Mouse (Mus musculus): ENCODE data around the gene Sh2d1b2.
"Not testable (repeated sequence)": the region's sequence is repeated elsewhere in the genome, so short reads cannot be mapped to it uniquely, and the experiment has no call there.

Gene Sh2d1b2

DNA sequence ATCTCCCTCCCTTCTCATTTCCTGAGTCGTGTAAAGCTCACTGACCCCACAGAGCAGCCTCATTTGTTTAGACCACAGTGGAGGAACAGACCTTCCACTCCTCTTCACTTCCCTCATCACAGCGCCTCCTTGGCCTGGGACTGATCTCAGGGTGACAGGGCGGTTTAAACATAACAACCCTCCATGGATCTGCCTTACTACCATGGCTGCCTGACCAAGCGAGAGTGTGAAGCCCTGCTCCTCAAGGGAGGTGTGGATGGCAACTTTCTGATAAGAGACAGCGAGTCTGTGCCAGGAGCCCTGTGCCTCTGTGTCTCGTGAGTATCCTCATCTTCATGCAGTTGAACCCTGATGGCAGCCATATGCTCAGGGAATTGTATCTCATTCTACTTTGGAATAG, at the start of gene Sh2d1b2:
Gene Sh2d1b2 (plus strand): TSS at position 62 of the 400 bp plus-strand sequence.
- not testable (repeated sequence) for DNase-seq

DNA sequence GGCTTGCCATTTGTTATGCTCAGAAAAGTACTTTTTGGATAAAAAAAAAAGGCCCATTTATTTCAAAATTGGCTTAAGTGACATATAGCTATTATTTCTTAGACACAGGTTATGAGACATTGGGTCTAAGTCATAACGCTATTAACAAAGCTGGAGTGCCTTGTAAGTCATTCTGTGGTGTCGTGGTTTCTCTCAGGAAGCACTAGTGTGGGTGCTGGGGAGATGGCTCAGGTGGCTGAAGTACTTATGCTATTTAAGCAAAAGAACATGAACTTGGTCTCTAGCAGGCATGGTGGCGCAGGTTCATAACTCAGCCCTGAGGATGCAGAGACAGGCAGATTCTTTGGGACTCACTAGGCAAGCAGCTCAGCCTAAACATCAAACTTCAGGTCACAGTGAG, 47.4 kb upstream of the Sh2d1b2 start:
- DNase-seq, result no peak

DNA sequence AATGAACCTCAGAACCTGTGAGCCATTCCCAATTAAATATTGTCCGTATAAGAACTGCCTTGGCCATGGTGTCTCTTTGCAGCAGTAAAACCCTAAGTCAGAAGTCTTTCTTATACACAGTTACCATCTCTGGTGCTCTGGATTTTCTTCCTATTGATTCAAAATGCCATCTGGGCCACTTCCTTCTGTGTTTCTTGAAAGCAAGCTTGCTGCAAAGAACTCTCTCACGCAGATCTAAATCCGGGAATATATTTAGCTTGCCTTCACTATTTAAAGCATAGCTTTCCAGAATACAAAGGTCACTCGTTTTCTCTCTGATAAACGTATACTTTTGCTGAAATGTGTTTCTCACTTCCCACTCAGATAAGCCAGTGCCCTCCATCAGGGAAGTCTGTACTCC, 46.0 kb upstream of the Sh2d1b2 start:
- no peak for DNase-seq

DNA sequence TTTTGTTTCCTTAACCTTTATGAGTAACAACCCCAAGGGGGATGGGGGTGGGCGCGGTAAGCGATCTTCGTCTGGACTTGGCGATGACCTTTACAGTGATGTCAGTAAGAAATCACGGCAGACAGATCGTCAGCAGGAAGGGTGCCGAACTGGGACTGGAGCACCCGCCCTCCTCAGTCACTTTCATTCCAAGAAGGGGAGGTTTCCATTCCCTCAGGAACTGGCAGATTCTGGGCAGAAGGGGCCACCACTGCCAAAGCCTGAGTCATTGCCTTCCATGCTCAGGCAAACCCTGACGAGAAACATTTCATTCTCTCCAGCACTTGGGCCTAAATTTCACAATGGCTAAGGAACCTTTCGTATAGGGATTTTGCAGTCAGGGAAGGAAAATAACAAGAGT, 43.9 kb upstream of the Sh2d1b2 start:
- no peak for DNase-seq

DNA sequence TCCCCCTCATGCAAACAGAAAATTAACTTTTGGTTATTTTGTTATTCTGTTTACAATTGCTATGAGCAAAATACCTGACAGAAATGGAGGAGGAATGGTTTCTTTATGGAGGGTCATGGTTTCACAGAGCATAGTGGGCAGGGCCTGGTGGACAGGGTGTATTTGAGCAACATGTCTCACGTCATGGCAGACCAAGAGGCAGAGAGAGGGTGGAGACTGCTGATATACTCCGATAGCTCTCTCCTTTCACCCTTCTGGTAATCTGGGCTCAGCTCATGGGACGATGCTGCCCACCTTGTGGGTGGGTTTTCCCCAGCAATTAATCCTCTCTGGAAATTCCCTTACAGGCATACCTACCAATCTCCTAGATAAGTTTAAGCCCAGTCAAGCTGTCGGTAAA, 42.3 kb upstream of the Sh2d1b2 start:
- DNase-seq, result no peak

DNA sequence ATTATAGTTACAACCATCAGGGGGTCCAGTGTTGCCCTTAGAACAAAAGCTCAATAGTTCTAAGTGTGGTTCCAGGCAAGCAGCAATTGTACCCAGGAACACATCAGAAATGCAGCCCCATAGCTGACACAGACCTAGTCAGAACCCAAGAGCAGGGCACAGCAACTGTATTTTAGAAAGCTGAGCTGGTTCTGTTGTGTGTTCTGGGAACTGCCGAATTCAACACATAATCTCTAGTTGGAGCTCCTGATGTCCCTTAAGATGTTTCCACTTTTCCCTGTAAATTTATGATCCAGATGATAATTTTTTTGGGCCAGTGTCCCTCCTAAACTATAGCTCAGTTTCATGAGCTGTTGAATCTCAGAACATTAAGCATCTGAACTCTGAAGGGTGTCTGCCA, 40.6 kb upstream of the Sh2d1b2 start:
- no peak for DNase-seq

DNA sequence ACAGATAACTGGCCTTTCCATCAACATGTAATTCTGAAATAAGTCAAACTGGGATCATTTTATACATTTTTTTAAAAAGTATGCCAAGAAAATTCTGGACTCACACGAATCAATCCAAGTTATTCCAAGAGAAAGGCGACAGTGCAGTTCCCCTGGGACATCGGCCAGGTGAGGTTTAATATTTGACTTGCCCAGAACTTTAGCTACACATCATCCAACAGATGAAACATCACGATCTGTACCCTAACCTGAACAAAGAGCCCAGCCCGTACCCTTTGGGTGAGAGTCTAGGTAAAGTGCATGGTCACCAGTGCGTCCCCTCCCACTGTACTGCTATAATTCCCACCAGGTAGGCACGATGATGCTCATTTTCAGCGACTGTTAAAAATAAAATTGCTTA, 36.3 kb upstream of the Sh2d1b2 start:
- no peak for DNase-seq

DNA sequence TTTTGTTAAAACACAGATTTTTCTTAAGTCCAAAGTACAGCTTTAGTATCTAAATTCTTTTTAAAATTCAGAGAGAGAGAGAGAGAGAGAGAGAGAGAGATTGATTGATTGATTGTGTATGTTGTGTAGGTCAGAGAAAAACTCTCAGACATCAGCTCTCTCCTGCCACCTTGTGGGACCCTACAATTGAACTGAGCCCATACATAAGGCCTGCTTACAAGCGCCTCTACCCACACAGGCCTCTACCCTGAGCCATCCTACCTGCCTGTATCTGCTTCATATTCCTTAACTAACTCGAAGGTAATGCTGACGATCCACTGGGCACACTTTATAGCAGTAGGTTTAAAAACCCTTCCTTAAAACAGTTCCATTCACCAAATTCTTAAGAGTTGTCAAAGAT, 32.2 kb upstream of the Sh2d1b2 start:
- peak; percentile 12 for DNase-seq

DNA sequence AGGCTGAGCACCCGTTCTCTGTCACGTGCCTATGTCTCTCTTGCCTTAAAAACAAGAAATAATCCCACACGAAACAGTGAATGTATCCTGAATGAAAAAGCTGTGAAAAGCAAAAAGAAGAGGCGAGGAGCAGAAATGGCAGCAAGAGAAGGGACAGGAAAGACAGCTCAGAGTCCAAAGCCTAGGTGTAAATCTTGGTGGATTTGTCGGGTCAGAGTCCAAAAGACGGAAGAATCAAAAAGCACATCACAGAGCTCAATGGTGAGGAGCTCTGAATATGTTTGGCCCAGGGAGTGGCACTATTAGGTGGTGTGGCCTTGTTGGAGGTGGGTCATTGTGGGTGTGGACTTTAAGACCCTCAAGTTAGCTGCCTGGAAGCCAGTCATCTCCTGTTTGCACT, 26.2 kb upstream of the Sh2d1b2 start:
- no peak for DNase-seq

DNA sequence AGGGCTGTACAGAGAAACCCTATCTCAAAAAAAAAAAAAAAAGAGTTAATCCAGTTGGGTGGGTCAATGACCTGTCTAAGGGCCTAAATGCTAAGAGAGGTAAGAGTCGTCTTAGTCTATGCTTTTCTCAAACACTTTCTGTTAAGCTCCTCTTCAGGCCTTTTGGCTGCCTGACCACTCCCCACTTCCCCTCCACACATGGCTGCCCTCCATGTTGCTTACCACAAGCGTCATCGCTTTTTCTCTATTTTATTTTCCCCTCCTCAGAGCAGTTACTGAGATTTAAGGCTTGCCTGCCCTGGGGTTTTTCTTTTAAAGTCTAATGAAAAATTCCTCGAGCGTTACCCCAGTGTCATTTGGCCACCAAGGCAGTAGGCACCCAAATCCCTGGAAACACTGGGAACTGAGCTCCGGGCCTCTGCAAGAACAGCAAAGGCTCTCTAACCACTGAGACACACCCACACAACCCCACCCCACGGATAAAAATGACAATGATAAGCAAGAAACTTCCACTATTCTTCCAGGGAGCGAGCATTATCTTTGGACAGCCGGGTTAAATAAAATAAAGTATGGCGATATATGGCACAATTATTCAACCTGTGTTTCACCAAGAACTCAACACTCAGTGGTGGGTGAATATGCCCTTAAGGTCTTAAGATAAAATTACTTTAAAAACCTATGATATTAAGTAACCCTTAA, 19.2 kb upstream of the Sh2d1b2 start:
- peak; percentile 26 for DNase-seq

DNA sequence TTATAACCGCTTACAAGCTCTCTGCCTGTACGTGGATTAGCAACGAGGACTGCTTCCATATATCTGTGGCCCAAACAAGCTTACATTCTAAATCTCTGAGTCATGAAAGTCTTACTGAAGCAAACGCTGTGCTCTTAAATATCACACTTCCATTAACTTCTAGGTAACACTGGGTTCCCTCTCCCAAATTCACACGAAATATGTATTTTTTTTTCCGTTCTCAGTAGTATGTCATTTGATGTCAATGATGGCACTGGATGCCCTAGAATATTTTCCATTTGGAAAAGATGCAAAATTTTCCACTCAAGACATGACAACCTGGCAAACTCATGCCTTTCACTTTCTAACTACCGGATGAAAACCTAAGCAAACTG, 18.2 kb upstream of the Sh2d1b2 start:
- DNase-seq, result no peak

DNA sequence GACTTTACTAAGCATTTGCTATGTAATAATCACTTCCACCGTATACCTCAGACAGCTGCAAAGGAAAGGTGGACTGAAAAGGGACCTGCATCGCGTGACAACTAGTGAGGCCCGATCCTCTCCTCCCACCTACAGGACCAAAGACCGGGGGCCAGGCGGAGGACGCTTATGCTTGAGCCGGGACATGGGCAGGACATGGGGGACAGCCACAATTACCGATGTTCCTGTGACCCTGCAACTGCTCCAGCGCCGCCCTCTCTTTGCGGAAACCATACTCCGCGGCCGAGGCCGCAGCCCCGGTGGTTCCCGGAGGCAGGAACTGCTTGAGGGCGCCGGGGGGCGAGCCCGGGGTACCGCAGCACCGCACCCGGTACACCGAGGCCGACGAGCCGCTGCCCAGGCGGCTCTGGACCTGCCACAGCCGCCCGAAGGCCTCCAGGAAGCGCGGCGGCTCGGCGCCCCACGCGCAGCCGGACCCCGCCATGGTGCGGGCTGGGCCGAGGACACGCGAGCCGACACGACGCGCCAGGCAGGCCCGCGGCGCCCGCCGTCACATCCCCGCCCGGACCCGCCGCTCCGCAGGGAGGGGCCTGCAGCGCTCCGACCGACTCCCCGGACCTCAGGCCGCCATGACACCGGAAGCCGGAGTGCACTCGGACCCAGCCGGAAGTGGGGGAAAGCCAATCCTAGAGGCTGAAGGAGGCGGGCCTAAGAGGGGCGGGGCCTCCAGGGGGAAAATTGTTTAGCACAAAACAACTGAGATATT, 17.6 kb upstream of the Sh2d1b2 start, which contains the start of gene Uhmk1:
Gene Uhmk1 (minus strand): TSS at position 641 of the 766 bp plus-strand sequence.
- peak; percentile 93 for DNase-seq

DNA sequence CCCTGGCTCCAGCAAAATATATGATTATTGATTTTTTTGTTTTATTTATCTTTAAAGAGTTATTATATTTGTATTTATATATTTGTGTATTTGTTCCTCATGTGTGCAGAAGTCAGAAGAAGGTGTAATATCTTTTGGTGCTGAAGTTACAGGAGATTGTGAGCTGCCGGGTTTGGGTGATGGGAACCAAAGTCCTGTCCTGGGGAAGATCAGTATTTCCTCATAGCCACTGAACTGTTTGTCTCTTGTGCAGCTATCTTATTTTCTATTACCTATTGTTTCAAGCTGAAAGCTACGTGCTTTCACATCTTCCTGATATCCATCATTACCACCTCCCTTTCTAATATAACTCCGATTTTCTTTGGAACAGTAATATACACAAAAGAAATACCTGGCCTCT, 17.0 kb upstream of the Sh2d1b2 start:
- no peak for DNase-seq

DNA sequence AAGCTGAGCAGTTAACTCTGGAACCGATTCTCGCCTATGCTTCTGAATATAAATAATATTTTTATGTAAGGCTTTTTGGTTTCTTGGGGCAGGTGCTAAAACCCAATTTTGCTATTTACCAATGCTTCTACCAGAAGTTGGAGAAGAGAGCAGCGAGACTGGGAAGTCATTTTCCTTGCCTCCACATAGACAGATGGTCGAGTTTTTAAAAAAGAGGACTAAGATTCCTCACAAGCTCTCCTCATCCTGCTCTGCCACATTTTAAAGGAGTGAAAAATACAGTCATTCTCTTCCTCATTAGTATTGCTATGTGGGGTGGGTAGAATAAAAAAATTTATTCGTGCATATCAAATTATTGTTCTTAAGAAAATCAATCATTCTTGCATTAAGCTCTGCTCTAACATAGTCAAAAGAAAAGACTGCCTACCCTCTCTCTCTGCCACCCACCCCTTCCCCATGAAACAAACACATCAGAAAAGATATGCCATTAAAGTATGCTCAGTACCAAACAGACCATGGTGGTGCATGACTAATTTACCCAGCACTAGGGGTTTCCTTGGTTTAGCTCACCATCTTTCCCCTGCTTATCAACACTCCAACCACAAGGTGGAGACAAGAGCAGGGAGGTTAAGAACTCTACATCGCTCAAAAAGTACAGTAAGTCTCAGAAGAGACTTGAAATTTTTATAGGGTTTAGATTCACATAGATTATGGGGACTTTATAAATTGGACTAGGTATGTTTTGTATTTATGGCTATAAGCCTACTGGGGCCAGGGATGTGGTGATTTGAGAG, 14.3 kb upstream of the Sh2d1b2 start:
- no peak for DNase-seq

DNA sequence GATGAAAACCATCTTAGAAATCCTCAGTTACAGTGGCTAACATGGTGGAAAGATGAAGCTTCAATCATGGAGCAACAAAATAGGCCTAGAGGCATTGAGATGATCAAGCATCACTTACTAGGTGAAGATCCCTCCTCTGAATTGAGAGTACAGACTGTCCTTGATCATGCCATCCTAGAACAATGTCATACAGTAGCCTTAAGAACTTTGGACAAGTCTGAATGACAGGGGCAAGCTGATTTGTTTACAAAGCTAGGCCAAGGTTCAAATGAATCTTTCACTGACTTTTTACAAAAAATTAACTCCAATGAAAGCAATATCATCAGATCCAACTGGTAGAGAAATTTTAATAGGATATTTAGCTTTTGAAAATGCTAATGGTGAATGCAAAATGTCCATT, 12.2 kb upstream of the Sh2d1b2 start:
- no peak for DNase-seq

DNA sequence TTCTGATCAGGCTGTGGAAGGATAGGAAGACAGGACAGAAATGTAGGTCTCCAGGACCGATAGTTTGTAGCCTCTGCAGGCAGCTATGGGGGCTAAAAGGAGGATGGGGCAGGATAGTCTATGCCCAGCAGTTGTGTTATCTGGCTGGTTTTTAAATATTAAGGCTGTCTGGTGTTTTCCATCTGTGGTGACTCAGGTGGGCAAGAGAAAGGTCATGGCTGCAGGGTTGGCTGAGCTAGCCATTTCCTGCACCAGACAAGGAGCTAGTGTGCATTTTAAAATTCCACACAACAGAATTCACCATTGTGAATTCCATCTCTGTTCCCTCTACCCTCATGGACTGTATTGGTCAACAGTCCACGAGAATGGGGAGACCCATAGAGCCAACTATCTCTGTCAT, 9.3 kb upstream of the Sh2d1b2 start:
- DNase-seq, result no peak

DNA sequence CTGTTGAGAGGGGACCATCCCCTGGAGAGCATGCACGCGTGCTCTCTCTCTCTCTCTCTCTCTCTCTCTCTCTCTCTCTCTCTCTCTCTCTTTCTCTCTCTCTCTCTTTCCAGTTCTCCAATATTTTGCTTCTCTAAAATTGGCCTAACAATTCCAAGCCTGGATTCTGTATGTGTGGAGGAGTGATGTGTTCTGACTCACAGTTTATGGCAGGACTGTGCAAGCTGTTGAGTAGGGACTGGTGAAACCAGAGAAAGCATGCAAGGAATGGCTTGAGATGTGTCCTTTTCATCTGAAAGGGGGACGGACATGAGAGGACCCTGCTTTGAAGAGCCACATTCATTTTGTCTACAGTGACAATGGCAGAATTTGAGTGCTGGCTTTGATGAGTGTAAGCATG, 12.5 kb downstream of the Sh2d1b2 start:
- DNase-seq, result no peak

DNA sequence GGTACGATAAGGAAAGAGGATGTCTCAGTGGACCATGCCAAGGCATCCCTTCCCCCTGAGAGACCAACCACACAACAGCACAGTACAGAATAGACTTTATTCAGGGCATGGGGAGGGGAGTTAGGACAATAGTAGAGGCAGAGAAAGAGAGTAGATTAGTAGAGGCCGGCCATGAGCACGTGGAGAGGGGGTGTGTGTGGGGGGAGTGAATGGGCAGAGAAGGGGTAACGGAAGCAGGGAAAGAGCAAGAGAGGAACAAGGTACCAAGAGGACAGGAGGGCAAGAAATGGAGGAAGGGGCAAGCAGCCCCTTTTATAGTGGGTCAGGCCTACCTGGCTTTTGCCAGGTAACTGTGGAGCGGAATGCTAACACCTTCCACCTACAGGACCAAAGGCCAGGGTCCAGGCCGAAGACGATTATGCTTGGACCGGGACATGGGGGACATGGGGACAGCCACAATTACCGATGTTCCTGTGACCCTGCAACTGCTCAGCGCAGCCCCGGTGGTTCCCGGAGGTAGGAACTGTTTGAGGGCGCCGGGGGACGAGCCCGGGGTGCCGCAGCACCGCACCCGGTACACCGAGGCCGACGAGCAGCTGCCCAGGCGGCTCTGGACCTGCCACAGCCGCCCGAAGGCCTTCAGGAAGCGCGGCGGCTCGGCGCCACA, 22.5 kb downstream of the Sh2d1b2 start:
- DNase-seq, result no peak

DNA sequence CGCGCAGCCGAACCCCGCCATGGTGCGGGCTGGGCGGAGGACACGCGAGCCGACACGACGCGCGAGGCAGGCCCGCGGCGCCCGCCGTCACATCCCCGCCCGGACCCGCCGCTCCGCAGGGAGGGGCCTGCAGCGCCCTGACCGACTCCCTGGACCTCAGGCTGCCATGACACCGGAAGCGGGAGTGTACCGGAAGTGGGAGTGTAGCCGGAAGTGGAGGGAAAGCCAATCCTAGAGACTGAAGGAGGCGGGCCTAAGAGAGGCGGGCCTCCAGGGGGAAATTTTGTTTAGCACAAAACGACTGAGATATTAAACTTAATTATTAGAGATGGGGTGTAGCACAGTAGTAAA, 23.0 kb downstream of the Sh2d1b2 start:
- peak; percentile 72 for DNase-seq

DNA sequence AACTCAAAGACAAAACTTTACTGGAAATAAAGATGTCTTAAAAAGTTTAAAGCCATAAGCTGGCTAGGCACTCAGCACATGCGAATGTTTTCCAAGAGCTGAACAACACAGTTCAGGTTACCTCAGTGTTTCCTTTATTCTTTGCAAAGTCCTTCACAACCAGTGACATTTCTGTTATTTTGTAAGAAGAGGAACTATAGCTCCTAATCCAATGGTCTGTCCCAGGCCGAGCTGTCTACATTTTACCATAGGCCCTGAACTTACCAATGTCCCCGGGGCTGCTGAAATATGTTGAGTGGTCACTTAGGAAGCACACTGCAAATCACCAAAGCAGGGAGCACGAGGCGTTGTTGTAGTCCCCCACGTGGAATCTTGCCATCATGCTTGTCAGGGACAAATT, 37.7 kb downstream of the Sh2d1b2 start:
- DNase-seq, result no peak

DNA sequence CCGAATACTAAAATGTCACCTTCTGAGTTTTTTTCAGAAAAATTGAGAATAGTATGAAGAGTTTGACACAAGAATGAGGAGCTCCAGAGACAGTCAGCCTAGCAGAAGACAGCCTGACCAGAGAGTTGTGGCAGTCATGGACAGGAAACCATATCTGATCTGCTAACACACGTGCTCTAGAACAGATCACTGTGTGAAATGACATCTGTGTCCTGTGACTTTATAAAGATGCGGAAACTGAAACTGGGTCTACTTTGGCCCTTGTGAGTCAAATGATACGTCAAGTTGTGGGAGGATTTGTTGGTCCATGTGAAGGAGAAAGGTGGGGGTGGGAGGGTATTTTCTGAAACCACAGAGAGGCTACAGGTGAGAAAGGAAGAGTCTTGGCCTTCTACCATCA, 38.1 kb downstream of the Sh2d1b2 start:
- DNase-seq, result no peak

DNA sequence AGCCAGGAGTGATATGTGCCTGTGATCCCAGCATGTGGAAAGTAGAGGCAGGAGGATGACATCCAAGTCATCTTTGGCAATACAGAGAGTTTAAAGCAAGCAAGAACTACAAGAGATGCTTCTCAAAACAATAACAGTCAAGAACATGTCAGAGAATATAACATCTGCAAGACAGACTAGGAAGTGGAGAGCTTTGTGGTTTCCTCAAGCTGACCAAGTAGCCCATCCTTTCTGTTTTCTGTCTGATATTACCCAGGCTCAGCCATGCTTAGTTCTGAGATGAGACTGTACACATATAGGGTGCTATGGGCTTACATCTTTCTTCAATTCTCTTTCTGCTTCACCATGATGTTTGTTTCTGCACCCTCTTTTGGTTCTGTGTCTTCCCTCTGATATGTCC, 40.7 kb downstream of the Sh2d1b2 start:
- no peak for DNase-seq

DNA sequence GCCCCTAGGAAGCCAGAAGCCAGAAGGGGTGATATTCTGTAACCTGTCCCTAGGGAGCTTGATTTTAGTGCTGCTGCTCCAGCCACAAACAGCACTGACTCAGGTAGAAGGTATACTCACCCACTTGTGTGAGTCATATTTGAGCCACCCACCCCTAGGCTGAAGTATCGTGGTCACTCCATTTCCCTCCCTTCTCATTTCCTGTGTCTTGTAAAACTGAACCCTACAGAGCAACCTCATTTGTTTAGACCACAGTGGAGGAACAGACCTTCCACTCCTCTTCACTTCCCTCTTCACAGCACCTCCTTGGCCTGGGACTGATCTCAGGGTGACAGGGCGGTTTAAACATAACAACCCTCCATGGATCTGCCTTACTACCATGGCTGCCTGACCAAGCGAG, 44.5 kb downstream of the Sh2d1b2 start, which contains the start of gene Sh2d1b1:
Gene Sh2d1b1 (plus strand): TSS at position 305 of the 400 bp plus-strand sequence.
- no peak for DNase-seq
